Mouse (Mus musculus) liver, embryonic 14.5 days (tissue): ENCODE results near the gene H3f3b.

Source experiments
- CTCF ChIP-seq: IDR thresholded peaks from 2 replicates; pipeline ENCODE4 v1.5.1; 2016; ENCODE audit warnings: antibody characterized with exemption, low read depth, control low read depth
- EP300 ChIP-seq: IDR thresholded peaks from 2 replicates; pipeline ENCODE4 v1.6.1; 2016; ENCODE audit warnings: antibody characterized with exemption, low read depth

DNA sequence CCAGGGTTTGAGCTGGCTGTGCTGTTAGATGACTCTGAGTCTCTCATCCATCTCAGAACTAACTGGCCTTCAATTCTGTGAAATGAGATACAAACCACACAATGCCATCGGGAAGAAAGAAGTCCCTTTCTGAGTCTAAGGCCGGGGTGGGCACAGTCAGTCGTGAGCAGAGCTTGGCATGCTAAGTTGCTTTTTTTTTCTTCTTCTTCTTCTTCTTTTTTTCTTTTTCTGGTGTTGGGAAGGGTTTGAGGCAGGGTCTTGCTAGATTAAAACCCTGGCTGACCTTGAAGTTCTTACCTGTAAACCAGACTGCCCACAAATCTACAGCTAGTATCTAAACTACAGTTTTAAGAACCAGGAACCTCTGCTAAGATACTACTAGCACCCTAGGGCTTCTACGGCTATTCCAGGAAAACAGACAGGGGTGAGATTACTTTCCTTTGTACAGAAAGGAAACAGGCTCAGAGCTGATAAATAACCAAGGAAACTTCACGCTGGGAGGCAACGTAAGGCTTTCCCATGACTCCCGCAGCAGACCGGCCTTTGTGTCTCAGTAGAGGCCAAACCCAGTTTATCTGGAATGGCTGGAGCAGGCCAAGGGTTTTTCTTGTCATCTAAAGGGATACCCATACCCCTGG is 23.5 kb downstream of the H3f3b start:
- TF ChIP-seq EP300 (no peak), CTCF (no peak)
